Mouse (Mus musculus): ENCODE data around the gene Epha6. TPM values are rescaled to one million over a fixed set of nuclear protein-coding genes. Genes with fewer than 3 reads are reported as not detected.

Epha6 gene
- total RNA-seq, 2 experiments from 2014 or later = not detected

GRCm38 (mm10) chr16:59643766-59644165 lies 961.6 kb downstream of the Epha6 start:
- DNase-seq = no peak

- DNase-seq = peak in 1 of 2 experiments; percentile 10
Observed at GRCm38 (mm10) chr16:59639985-59640384, 965.3 kb downstream of the Epha6 start.

- DNase-seq = peak; percentile 94 to 95
Observed at GRCm38 (mm10) chr16:59639102-59639691, 966.1 kb downstream of the Epha6 start, which contains the start of gene Arl6. TSS of gene Arl6 (minus strand) at chr16:59639391.

- DNase-seq = peak in 1 of 2 experiments; percentile 5
Observed at GRCm38 (mm10) chr16:59634598-59634997, 970.7 kb downstream of the Epha6 start.

GRCm38 (mm10) chr16:59621554-59621953 lies 983.8 kb downstream of the Epha6 start:
- DNase-seq = no peak

GRCm38 (mm10) chr16:59617167-59617566 lies 988.2 kb downstream of the Epha6 start:
- DNase-seq = peak; percentile 48 to 71

GRCm38 (mm10) chr16:59615675-59616074 lies 989.7 kb downstream of the Epha6 start:
- DNase-seq = no peak

- no peak for DNase-seq
Observed at GRCm38 (mm10) chr16:59610750-59611149, 994.6 kb downstream of the Epha6 start.

GRCm38 (mm10) chr16:59604078-59604781 lies 1001.1 kb downstream of the Epha6 start:
- DNase-seq = no peak

Small RNA genes lying within 50 kb of the gene (microRNA-seq; reads per million reads assigned to microRNA genes)
- 0 reads per million in 2 experiments for gene Gm24755

Data from heart, adult 18-20 months (tissue).